Mouse (Mus musculus): ENCODE measurements at regions not wholly inside any gene's neighbourhood (a gene's known extent, or its start where the extent isn't known, plus 50 kb on each side); places are given as distances from the start of the nearest gene placed in this dataset.

- no peak for TF ChIP-seq FLI1 (IDR thresholded peaks at IDR 0.05; ENCODE audit: low read length)
- no peak for TF ChIP-seq GATA1 (IDR thresholded peaks at IDR 0.05; ENCODE audit: borderline replicate concordance, low read length)
Observed at GRCm38 (mm10) chr6:101998181-101998580, 574.7 kb downstream of the Cntn3 start.

Data from megakaryocyte, embryonic 14.5 days (primary cell).